Mouse (Mus musculus) 3134 (cell line): ENCODE results near the gene Cic.

ENCODE experiments used
- DNase-seq: peaks from one replicate; pipeline ENCODE4 v3.0.0-alpha.2; 2011; ENCODE audit warnings: low spot score; ENCODE audit not compliant: insufficient read length; ENCODE audit errors: extremely low read depth

The Cic gene

GRCm38 (mm10) chr7:25281734-25282601 lies 14.5 kb downstream of the Cic start:
- peak; percentile 99 for DNase-seq

GRCm38 (mm10) chr7:25282731-25283211 lies 15.3 kb downstream of the Cic start:
- peak; percentile 50 for DNase-seq

GRCm38 (mm10) chr7:25283637-25284036 lies 16.1 kb downstream of the Cic start:
- DNase-seq, result no peak

GRCm38 (mm10) chr7:25284171-25284570 lies 16.7 kb downstream of the Cic start:
- DNase-seq, result no peak

GRCm38 (mm10) chr7:25284766-25285165 lies 17.3 kb downstream of the Cic start:
- no peak for DNase-seq

DNA sequence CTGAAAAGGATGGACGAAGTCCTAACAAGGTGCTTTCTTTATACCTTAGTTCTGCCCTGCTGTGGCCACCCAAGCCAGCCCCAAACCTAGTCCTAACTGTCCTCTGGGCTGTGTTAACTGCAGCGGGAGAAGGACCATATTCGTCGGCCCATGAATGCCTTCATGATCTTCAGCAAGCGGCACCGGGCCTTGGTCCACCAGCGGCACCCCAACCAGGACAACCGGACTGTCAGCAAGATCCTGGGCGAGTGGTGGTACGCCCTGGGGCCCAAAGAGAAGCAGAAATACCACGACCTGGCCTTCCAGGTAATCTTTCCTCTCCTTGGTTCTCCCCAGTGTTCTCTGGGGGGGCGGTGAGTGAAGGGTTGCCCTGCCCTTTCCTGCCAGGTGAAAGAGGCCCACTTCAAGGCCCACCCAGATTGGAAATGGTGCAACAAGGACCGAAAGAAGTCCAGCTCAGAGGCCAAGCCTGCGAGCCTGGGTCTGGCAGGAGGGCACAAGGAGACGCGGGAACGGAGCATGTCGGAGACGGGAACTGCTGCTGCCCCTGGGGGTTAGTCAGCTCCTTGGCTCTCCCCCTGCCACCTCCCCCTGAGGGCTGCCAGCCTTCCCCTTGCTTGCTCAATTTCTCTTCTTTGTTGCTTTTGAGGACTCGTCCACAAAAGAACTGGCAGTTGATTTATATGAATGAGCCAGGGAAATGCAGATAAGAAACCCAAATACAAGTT lies 18.2 kb downstream of the Cic start:
- no peak for DNase-seq

GRCm38 (mm10) chr7:25286989-25287388 lies 19.5 kb downstream of the Cic start:
- DNase-seq, result no peak

DNA sequence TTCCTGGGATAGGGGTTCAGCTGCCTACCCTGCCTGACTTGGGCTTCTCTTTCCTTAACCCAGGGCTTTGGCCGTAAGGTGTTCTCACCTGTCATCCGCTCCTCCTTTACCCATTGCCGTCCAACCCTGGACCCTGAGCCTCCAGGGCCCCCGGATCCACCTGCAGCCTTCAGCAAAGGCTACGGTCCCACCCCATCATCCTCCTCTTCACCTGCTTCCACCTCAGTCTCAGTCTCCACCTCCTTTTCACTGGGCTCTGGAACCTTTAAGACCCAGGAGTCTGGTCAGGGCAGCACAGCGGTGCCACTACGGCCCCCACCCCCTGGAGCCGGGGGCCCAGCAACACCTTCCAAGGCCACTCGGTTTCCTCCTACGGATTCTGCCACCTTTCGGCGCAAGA lies 20.5 kb downstream of the Cic start:
- DNase-seq, result no peak

GRCm38 (mm10) chr7:25288721-25289120 lies 21.2 kb downstream of the Cic start:
- no peak for DNase-seq

GRCm38 (mm10) chr7:25289925-25290324 lies 22.4 kb downstream of the Cic start:
- DNase-seq, result no peak

DNA sequence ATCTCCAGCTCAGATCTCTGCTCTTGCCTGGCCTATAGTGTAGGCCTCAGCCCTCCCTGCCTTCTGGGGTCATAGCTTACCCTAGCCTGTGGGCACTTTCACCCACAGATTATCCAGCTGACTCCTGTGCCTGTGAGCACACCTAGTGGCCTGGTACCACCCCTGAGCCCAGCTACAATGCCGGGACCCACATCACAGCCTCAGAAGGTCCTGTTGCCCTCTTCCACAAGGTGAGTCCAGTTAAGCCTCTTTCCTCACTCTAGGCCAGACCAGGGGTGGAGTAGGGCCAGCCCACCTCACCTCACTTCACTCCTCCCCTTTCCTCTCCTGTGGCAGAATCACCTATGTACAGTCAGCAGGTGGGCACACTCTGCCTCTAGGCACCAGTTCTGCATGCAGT lies 23.0 kb downstream of the Cic start:
- DNase-seq, result no peak

- no peak for DNase-seq
Measured at GRCm38 (mm10) chr7:25290911-25291310, 23.4 kb downstream of the Cic start.

GRCm38 (mm10) chr7:25292107-25292506 lies 24.6 kb downstream of the Cic start:
- no peak for DNase-seq

DNA sequence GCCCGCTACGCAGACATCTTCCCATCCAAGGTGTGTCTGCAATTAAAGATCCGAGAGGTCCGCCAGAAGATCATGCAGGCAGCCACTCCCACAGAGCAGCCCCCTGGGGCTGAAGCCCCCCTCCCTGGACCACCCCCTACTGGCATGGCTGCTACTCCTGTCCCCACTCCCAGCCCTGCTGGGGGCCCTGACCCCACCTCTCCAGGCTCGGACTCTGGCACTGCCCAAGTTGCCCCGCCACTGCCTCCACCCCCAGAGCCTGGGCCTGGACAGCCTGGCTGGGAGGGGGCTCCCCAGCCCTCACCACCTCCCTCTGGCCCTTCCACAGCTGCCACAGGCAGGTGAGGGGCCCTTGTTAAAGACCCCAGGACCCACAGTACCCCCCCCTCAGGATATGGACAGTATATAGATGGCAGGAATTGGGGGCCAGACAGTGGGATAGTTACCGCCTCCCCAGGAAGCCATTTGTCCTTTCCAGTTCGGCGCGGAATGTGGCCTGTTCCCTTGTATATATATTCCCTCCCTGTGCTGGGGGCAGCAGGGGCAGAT lies 25.8 kb downstream of the Cic start:
- DNase-seq, result no peak

DNA sequence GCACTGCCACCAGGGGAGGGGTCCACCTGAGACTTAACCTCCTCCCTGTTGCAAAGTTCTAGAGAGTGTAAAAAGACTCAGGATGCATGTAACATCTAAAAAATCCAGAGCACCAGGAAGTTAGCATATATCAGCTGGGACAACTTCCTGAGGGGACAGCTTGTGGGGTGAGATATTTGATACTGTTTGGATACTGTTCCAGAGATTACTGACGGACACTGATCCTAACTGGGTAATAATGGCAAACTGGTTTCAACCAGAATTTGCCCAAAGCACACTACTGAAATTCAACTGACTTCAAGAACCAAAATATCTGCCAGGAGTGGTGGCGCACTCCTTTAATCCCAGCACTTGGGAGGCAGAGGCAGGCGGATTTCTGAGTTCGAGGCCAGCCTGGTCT lies 27.0 kb downstream of the Cic start:
- DNase-seq, result no peak

- DNase-seq, result no peak
Measured at GRCm38 (mm10) chr7:25294960-25295722, 27.6 kb downstream of the Cic start.

DNA sequence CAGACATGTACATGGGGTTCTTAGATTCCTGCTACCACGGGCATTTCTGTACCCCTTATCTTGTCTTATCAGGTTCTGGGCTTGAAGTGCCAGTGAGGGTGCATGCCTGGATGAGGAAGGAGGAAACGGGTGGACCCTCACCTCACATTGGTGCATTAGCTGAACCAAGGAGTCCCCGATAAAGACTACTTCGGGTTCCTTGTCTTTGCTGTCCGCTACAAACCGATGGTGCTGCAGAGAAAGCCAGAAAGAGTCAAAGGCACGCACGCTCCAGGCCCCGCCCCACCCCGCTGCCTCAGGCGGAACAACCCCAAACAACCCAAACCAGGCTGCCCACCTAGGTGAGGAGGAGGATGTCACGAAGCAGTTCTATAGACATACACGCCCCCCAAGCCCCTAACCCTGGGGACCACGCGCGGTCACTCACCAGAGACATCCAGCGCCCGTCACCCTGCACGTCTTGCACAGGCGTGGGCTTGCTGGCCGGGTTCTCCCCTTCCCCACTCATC lies 29.5 kb downstream of the Cic start:
- no peak for DNase-seq

DNA sequence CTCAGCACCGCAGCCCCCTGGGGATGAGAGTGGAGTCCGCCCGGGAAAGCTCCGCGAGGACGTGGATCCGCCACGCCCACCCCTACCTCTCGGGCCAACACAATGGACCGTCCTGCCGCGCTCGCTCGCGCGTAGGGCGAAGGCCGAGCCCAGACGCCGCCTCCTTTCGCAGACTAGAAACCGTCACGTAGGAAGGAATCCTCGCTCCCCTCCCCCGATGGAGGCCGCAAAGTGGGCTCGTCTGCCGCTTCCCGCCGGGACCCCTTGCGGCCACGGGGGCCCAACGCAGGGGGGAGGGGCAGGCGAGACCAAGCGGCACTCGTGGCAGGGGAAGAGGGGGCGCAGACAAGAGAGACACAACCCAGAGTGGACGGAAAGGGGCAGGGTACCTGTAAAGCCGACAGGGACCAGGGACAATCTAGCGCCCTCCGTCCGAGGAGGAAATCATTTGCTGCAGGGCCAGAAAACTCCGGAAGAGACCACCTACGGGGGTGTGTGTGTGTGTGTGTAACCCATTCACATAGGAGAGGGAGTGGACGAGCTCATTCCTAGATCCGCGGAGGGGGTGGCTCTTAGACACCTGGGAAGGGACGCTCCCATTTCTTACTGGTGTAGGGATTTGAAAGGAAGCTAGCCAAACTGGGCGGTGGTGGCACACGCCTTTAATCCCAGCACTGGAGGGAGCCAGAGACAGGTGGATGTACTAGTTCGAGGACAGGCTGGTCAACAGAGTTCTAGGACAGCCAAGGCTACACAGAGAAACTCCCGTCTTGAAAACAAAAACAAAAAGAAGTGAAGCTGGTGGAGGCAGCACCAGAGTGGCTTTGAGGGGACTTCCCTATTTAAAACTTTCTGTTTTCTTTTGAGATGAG lies 30.2 kb downstream of the Cic start, which contains the start of gene Pafah1b3:
Gene Pafah1b3, minus strand, starts transcription at position 533 of the 872 bp plus-strand sequence.
- DNase-seq, result peak; percentile 87

GRCm38 (mm10) chr7:25301063-25301462 lies 33.6 kb downstream of the Cic start, which contains the start of gene Prr19:
TSS of gene Prr19 (plus strand) at chr7:25301411.
- DNase-seq, result peak; percentile 55
